Mouse (Mus musculus) cerebral cortex, adult 2 months (tissue): ENCODE measurements around the gene Klhl42.

ENCODE experiments used
- WGBS: fragments of 180-500 bp; shearing (Covaris S2); methylation state at CpG from one replicate; pipeline ENCODE4 v1.1.7; 2018; 5-methylcytosine and 5-hydroxymethylcytosine counted together

The Klhl42 gene

DNA sequence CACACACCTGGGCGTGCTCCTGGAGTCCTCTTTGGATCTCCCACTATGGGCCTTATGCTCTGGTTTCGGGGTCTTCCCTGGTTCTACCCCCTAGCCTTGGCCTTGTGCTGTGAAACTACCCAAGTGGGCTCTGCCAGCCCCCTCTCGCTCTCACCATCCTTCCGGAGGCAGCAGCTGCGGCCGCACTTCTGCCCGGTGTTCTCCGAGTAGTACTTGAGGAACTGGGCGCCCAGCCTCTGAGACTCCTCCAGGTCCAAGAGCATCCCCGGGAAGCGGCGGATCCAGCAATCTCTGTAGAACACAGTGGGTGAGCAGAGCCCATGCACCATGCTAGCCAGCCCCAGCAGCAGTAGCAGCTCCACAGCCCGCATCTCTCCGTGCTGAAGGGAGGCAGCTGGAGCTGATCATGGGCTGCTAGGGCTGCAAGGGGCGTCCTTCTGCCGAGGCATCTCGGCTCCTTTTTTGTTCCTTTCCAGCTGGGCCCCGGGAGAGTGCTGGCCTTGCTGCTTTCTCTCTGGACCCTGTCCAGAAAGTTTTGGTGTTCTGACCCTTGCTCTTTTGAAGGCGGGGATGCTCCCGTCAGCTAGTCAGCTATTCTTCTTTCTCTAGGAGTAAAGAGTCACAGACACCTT is 4.5 kb upstream of the Klhl42 start, which contains the start of gene Mansc4:
TSS of gene Mansc4 (minus strand) at position 439 of the 632 bp plus-strand sequence.
- 20% methylated on average over 20 of the region's 20 CpGs for WGBS

DNA sequence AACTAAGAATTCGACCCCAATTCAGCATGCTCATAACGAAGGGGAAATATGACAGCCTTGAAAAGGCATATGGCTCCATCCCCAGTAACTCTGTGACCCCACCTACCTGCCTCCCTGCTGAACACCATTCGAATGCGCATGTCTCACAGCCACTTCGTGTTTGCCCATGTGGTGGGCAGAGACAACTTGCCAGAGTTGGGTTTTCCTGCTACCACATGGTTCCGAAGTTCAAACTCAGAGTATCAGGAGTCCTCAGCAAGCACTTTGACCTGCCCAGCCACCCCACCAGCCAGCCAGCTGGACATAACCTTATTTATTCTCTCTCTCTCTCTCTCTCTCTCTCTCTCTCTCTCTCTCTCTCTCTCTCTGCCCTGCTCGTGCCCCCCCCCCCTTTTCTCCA is 3.4 kb upstream of the Klhl42 start:
- WGBS = 73% methylated on average over 6 of the region's 7 CpGs

DNA sequence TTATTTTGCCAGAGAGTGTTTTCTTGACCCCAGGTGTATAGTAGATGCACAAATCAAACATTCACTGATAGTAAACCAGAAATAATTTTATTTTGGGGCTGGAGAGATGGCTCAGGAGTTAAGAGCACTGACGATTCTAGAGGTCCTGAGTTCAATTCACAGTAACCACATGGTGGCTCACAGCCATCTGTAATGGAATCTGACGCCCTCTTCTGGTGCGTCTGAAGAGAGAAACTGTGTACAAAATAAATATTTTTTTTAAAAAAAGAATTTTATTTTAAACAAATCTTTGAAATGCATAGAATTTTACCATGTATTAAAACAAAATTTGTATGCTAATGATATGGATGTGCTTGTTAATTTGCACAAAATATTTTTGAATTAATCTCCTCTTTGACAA is 2.7 kb upstream of the Klhl42 start:
- 79% methylated on average over 3 of the region's 3 CpGs for WGBS

DNA sequence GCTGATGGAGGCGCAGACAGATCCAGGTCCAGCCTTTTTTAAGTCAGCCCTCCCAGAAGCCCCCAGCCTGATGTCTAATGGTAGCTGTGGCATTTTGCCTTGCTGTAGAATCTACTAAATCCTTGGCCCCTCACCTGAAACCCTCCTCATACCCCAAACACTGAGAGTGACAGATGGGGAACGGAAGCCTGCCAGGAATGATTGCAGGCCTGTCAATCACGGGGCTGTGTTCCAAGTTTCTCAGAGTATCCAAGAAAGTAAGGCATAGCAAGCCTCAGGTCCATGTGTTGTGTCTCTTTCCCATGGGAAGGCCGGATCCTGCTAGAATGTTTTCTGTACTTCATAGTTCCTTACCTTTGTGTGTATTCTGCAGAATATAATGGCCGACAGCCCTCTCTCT is 988 bp upstream of the Klhl42 start:
- WGBS = 71% methylated on average over 5 of the region's 5 CpGs

DNA sequence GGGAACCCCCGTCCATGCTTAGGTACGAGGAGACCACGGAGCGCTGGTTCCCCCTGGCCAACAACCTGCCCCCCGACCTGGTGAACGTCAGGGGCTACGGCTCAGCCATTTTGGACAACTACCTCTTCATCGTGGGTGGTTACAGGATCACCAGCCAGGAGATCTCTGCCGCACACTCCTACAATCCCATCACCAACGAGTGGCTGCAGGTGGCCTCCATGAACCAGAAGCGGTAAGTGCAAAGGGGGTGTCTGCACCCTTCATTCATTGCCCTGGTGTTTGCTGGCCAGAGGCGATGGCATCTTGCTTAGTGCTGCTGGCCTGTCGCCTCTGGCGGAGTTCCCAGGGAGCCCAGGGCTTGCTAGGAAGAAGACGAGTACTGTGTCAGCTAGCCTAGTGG is 957 bp downstream of the Klhl42 start:
- 2% methylated on average over 15 of the region's 15 CpGs for WGBS

DNA sequence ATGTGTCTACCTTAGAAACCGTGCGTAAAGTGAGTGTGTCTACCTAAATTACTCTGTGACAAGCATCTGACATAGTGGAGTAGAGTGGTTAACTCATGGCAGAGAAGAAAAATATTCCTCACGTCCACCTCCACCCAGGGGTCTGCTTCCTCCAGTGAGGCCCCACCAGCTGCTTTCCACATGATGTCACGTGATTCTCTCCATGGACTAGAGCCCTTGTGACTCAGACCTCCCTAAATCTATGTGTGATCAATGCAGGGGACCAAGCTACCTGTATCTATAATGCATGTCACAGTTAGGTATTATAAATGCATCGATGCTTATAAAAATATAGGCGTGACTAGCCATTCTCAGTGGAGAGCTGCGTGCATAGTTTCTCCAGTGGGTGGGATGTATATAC is 3.6 kb downstream of the Klhl42 start:
- 80% methylated on average over 7 of the region's 7 CpGs for WGBS

DNA sequence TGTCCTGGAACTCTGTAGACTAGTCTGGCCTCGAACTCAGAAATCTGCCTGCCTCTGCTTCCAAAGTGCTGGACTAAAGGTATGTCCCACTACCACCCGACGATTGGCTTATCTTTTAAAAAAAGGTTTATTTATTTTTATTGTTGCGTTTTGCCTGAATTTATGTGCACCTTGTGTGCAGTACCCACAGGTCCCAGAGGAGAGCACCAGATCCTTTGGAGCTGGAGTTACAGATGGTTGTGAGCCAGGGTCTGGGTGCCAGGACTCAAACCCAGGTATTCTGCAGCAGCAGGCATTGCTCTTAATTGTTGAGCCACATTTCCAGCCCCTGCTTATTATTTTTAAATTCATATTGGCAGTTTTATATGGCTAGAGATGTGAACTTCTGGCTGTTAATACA is 4.9 kb downstream of the Klhl42 start:
- WGBS = 96% methylated on average over 4 of the region's 4 CpGs

DNA sequence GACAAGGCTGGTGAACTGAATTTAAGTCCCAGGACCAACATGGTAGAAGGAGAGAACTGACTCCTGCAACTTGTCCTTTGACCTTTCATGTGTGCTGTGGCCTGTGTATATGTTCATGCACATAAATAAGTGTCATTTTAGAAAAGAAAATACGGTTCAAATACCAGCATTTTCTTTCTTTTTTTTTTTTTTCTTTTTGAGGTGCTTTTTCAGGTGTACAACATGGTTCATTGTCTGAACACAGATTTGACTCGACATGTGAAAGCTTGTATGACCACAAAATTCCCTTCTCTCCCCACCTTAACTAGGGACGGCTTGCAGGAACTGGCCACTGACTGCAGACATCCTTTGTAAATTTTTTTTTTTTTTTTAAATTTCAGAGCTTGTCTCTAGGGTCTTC is 5.8 kb downstream of the Klhl42 start:
- 78% methylated on average over 3 of the region's 3 CpGs for whole genome bisulfite sequencing

DNA sequence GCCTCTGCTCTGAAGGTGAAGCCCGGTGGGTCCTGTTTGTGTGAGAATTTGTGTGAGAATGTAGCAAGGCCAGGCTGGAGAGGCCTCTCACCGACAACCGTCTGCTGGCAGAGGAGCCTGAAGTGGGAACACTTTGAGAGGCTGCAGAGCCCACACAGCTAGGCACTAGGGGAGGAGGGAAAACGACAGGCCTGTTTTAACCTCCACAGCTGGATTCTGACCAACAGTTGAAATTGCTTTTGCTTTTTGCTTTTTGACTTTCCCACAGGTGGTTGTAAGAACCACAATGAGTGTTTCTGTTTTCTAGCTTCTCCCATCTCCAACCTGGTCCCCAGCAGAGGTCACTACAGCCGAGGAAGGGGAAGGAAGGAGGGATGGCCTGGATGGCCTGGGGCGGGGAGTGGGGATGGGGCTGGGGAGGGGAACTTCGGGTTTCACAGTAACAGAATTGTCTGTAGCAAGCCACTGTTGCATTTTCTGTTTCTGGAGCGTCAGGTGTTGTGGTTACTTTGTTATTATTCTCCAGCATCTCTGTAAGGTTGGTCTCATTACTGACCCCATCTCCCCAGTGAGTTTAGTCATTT is 6.3 kb downstream of the Klhl42 start:
- WGBS = 55% methylated on average over 8 of the region's 8 CpGs

DNA sequence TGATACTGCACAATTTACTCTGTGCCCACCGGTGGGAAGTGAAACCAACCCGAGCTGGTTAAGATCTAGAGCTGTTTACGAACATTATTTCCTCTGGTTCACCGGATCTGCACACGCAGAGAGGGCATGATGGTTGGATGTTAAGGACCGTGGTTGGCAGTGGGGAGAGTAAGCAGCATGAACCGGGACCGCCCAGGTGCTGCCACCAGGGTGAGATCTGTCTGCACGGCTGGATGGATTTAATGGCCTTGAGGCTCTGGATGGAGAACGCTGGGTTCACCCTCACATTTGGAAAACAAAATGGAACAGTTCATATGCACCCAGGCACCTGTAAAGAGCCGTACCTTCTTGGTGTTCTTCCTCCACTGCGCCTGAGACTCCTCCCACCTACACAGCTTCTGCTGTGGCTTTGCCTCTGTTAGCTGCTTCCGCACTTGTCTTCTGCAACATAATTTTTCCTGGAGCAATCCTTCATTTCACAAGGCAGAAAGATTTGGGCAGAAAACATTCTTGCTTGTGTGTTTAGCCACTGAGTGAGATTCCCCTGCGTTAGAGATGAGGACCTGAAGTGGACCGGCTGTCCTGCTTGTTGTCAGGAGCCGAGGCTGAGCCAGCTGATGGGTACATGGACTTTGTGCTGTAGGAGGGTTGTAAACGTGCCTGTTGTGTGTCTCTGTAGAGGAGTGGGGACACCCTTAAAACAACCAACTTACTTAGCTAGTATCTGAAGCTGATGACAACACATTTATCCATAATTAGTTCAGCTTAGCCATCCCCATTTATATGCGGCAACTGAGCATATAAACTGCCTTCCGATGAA is 8.5 kb downstream of the Klhl42 start:
- WGBS = 60% methylated on average over 19 of the region's 19 CpGs

DNA sequence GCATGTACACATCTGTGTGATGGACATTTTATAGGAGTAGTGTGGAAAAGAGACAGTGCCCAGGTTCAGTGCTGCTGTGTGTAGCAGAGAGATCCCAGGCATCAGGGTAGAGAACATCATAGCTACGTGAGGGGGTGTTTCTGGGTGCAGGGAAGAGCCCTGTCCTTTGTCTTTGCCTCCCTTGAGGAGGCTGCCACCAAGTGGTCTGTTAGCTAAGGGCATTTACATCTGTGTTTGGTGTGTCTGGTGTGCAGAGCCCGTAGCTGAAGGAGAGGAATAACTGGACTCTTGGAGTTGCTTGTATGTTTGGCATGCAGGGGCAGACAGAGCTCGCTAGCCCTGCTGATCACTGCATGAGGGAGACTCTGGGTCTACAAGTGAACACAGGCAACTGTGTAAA is 11.1 kb downstream of the Klhl42 start:
- 90% methylated on average over 3 of the region's 3 CpGs for WGBS

DNA sequence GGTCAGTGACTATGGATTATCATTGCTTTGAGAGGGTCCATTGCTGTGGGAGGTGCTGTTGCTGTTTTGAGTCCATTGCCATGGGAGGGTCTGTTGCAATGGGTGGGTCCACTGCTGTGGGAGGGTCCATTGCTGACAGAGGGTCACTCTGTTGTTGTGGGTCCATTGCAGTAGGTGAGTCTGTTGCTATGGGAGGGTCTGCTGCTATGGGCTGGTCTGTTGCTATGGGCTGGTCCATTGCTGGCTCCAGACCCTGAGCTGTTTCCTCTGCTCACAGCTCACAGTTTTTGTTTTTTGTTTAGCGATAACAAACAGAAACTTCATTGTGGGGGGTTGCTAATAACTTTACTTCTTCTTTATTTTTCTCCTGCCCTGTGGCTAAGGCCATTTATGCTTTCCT is 14.3 kb downstream of the Klhl42 start:
- WGBS = 81% methylated on average over 1 of the region's 1 CpGs

DNA sequence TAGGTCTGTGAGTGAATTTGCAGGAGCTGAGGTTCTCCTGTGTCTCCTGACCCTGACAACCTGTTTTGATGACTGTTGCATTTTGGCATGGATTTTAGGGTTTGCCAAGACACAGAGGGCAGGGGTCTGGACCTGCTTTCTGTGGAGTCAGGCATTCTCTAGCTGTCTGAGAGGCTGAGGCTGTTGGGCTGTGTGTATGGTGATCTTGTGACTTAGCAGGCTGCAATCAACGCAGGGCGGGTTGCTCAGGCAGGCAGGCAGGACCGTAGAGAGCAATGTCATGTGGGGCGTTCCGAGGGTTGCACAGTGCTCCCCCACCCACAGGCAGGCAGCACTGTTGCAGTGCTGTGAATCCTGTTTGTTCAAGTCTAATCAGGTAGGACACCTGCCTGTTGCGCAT is 15.5 kb downstream of the Klhl42 start:
- WGBS = 93% methylated on average over 6 of the region's 6 CpGs

DNA sequence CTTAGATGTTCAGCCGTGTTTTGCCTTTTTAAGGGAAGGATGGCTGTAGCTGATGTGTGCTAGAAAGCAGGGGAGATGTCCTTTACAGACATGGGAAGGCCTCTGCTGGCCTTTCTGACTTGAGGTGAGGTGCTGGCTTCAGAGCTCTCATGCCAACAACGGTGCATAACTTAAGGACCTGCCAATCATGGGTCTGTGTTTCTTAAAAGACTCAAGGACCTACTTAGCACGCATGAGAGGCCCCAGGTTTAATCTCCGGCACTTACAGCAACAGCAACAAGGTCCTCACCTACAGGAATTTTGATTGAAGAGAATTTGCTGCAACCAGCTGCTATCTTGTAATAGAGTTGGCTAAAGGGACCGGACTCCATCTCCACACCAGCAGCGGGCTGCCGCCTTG is 18.1 kb downstream of the Klhl42 start:
- WGBS = 84% methylated on average over 7 of the region's 7 CpGs

DNA sequence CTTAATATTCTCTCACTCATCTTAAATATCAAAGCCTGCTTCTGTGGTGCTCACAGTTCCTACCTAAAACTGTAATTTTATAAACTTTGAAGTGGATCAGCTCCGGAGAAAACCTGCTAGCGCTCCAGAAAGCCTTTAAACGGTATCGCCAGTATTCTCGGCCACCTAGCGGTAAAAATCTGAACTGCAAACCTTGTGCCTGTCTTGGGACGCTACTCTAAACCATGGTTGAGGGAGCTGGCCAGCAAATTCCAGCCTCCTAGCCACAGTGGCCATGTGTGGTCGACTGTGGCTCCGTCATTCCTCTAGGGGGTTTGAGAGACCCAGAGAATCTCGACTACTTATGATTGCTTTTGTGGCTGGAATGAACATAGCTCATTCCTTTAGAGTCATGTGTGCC is 25.4 kb downstream of the Klhl42 start:
- 9% methylated on average over 10 of the region's 10 CpGs for WGBS

DNA sequence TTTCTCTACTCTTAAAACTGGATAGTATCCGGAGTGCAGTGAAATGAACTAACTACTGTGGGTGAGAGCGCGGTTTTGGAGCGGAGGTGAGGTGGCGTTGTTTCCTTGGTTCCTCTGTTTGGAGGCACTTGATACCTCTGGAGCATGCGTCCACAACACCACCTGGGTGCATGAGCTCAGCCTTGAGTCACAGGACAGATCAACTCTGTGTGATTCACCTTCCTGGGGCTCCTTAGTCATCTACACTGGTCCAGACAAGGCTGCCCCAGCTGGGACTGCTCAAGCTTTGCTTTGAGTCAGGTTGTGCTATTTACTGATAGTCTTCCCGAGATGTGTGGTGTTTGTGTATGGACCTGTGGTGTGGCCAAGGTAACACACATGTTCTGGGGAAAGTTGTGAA is 26.6 kb downstream of the Klhl42 start:
- WGBS = 98% methylated on average over 7 of the region's 7 CpGs

DNA sequence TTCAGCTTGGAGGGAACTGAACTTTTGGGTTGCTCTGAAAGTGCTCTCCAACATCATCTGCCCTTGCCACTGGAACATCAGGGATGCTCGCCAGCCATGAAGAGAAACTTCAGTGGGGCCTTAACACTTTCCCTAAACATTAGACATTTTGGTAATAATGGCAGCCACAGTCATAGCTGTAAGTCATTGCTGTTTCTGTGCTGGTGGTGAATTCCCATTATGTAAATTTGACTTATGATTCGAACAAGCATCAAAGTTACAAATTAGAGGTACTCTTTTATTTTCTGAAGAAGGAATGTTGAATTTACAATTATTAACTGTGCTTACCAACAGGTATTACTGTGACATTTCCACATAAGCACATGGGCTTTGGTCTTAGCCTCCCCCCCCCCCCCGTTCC is 27.0 kb downstream of the Klhl42 start:
- WGBS = 94% methylated on average over 3 of the region's 3 CpGs

DNA sequence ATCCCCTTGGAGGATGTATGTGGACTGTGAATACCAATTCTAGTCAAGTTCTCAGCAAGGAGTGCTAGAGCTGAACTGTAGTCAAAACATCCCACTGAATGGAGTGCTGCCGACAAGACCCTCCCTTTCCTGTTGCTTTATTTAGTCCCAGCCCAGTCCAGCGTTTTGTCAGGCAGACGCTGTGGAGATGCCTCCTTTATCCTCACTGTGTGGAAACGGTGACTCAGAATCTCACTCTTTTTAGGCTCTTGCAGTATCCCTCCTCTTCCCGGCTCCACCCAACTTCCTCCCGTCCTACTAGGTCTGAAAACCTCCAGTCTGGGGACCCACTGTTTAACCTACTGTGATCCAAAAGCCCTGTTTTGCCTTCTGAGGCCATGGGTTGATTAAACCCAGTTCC is 30.1 kb downstream of the Klhl42 start:
- WGBS = 20% methylated on average over 6 of the region's 6 CpGs

DNA sequence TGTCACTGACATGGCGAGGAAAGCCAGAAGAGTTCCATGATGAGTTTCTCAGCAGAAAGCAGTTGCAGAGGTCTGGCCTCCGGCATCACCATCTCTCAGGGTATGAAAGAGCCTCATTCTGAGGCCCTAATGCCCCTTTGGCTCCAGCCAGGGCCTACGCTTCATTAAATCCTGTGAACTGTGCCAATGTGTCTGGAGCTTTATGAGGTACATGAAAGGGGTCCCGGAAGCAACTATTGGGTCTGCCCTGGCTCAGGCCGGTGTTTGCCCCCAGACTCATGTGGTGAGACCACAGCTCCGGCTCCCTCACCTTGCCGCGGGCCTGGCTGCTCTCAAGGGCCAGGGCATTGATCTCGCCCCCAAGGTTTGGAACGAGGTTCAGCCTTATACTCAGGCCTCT is 36.1 kb downstream of the Klhl42 start:
- 73% methylated on average over 10 of the region's 10 CpGs for WGBS

DNA sequence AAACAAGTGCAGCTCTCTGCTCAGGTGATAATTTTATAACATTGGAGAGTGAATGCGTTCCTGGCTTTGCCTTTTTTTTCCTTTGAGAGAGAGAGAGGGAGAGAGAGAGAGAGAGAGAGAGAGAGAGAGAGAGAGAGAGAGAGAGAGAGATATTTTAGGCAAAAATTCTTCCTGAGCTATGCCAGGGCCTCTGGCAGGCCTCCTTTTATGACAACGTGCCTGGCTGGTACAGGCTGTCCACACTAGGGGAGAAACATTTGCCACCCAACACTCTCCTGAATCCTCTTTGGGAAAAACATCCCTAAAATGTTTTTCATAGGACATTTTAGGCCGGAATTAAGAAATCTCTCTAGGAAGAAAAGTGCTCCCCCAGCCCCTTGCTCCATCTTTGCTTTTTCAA is 47.1 kb downstream of the Klhl42 start:
- WGBS = 65% methylated on average over 3 of the region's 3 CpGs

DNA sequence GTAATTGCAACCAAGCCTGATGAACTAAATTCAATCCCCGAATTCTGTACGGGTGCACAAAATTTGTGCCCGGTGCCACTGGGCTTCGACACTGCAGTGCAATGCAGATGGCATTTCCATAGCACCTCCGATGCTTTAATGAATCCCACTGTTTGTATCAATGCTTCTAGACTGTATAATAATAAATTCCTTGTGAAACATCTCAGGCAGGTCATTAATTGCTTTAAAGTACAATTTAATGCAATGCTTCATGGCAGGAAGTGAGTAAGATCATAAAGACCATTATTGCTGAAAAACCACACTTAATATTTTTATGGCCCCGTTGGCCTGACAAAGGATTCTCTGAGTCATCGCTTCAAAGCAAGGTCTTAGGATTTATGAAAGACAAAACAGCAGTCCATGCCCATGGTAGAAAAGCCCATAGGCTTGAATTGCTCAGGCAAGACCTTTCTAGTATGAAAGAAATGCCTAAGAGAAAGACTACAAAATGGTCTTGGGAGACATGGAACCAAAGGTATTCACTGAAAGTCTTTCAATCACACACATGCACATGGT is 49.5 kb downstream of the Klhl42 start:
- WGBS = 94% methylated on average over 7 of the region's 7 CpGs

DNA sequence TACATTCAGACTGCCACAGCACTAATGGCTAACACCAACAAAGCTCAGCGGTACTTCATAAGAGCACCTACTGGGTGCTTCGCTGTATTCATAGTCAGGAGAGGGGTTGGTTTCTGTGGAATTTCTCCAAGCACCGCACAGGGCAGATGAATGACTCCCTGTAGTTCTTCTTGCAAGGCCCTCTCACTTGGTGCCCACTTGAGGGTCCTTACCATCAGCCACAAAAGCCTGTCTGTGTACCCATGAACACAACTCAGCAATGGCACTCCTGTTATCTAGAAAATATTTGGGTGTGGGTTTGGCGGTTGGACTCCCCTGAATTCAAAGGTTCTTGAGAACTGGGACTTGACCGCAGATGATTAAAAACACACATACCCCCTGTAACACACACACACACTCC is 53.5 kb downstream of the Klhl42 start:
- 91% methylated on average over 5 of the region's 5 CpGs for WGBS

DNA sequence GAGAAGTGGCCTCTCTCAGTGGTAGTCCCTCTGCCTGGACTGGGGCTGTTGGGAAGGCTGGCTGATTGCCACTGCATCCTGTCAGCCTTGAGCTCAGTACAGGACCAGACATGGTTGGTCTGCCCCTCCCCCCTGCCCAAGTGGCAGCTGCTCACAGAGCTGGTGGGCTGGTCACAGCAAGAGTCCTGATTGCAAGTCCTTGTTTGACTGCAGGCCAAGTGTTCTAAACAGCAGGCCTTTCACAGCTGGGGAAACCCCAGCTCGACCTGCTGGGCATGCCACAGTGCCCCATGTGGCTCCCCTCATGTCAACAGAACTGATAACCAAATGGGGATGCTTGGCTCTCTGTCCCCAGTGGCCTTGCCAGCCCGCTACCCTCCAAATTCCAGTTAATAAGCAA is 54.1 kb downstream of the Klhl42 start:
- 34% methylated on average over 2 of the region's 2 CpGs for WGBS
